Mouse (Mus musculus) right cerebral cortex, postnatal 4 days (tissue): Measurements from ENCODE around the gene Cdc42ep3.

Experiments used
- DNase-seq: peaks from one replicate; pipeline ENCODE4 v3.0.0-alpha.2; 2022

Gene Cdc42ep3

GRCm38 (mm10) chr17:79343334-79343946, 11.5 kb downstream of the Cdc42ep3 start:
- no peak for DNase-seq

- no peak for DNase-seq
Observed at GRCm38 (mm10) chr17:79342639-79343333, 12.1 kb downstream of the Cdc42ep3 start.

DNA sequence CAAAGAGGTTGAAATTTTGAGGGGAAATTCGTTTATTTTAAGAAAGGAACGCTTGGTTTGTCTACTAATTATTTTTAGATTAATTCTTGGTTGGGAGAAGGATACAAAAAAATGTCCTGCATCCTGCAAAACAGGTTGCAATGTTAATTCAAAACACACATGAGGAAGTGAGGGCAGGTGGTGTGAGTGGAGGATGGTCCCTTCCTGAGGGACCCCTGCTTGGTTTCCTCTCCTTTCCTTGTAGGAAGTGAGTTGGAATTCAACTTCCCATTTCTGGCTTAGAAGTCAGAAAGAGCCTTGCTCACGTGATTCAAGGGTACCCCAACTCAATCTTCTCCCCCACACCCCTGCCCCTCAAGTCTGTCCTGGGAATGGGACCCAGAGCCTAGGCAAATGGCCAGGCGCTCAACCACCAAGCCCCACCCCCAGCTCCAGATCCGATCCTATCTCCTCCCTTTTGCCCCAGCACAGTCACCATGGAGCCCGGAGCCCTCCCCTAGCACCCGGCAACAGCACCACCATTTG, 12.9 kb downstream of the Cdc42ep3 start:
- DNase-seq, result no peak

DNA sequence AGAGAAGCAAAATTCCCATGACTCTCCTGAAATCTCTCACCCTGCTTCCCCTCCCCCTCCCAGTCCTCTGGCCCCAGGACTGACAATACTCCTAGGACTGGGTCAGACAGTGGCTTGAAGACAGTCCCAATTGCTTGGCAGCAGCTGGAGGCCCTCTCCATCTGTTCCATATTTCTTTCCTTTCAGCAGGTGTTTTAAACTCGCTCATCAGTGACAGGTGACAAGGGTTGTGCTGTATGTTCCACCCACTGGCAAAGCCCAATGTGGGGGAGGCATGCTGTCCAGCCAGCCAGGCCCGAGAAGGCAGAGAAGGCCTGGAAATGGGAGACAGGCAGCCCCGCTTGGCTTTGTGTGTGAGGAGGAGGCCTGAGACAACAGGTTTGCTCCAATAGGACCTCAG, 17.4 kb downstream of the Cdc42ep3 start:
- no peak for DNase-seq

DNA sequence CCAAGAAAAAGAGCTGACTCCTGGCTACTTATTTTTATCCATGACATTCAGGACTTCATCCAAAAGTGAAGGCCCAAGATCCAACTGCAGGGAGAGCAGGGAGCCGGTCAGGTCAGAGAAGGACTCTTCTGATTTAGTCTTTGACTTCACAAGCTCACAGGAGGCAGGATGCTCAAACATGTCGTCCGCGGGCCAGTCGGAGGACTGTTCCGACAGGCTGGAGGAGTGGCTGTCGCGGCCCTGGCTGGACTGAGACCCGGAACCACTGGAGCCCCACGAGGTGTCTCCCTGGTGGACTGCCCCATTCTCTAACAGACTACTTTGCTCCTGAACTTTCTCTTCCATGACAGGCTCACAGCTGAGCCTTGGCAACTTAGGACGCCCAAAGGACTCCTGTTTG, 20.2 kb downstream of the Cdc42ep3 start:
- DNase-seq, result no peak

DNA sequence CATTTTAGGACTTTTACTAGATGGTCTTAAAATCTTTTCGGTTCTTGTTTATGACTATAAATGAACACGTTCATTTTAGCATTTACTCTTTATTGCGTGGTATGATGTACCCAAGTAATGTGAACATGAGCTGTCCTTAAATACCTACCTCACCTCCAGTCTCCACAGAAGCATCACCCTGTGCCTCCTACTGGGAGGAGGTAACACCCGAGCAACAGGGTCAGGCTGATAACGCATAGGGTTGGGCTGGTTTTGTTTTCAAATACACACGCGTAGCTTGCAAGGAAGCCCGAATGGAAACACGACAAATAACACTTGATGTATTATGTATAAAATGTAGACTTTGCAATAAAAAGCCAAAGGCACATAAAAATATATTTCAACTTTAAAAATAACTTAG, 21.2 kb downstream of the Cdc42ep3 start:
- DNase-seq, result no peak

- no peak for DNase-seq
Observed at GRCm38 (mm10) chr17:79332864-79333263, 22.0 kb downstream of the Cdc42ep3 start.

DNA sequence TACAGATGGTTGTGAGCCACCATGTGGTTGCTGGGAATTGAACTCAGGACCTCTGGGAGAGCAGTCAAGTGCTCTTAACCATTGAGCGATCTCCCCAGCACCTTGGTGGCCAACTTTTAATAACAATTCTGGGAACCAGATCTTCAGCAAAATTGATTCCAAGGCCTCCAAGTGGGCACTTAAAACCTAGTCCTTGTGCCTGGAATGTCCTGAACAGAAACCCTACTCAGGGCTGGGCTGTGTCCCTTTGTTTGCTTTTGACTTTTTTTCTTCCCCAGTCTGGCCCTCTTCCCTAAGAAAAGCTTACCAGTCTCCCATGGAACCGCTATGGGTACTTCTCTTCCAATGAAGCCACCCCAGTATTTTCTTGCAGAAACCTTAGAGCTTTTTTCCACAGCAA, 24.5 kb downstream of the Cdc42ep3 start:
- no peak for DNase-seq

DNA sequence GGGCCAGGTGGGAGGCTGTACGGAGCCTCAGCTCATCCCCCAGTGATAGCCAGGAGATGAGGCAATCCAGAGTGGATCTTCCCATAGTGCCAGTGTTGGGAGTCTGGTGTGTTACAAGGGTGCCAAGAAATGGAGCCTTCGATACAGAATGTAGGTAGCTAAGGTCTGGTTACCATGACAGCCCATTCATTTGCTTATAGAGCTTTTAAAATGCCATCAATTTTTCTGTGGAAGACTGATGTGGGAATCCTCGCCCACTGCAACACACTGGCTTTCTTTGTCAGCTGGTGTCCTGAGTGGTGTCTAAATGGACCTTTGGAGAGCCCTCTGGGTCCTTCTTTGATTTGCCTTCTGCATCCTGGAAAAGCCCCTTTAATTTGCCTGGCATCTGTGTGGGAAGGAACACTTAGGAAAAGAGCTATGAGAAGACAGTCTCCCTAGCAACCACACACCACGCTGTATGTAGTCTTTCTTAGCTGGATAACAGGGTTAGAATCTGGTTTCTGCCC, 28.0 kb downstream of the Cdc42ep3 start:
- DNase-seq, result peak; percentile 14

- DNase-seq, result no peak
Observed at GRCm38 (mm10) chr17:79317085-79317751, 37.7 kb downstream of the Cdc42ep3 start.

- no peak for DNase-seq
Observed at GRCm38 (mm10) chr17:79315415-79316094, 39.3 kb downstream of the Cdc42ep3 start.

- DNase-seq, result no peak
Observed at GRCm38 (mm10) chr17:79310465-79310864, 44.4 kb downstream of the Cdc42ep3 start.

DNA sequence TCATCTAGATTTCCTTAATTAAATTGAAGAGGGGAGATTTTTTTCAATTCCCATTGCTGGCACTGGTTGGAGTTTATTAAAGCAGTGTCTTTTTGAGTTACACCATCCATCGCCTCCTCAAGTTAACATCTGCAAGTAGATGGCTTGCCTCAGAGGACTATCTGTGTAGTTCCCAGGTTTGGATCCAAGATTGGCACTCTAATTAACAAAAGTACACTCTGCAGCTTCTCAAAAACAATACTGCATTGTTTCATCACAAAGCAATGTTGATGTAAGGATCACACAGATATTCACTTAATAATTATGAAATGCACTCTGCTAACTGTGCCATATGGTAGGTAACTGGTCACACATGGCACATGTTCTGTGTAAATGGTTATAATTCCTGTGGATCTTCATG, 45.4 kb downstream of the Cdc42ep3 start:
- no peak for DNase-seq

- no peak for DNase-seq
Observed at GRCm38 (mm10) chr17:79305644-79306043, 49.2 kb downstream of the Cdc42ep3 start.

GRCm38 (mm10) chr17:79303744-79304497, 51.0 kb downstream of the Cdc42ep3 start:
- no peak for DNase-seq

DNA sequence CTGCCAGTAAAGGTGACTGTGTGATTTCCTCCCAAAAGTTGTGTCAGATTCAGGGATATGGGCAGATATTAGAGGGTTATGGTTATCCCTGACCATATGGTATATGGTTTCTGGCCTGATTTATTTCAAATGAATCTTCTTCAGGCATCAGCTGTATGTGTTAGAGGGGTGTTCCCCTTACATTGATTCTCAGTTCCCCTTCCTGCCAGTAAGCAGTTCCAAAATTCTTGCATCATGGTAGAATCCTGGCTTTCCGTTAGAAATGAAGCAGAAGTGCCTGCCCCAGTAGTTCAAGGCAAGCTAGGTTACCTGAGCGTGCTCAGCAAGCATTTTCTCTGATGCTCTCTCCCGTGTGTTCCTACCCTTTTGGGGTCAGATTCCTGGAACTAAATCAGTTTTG, 51.7 kb downstream of the Cdc42ep3 start:
- no peak for DNase-seq

GRCm38 (mm10) chr17:79299925-79300324, 55.0 kb downstream of the Cdc42ep3 start:
- no peak for DNase-seq

- DNase-seq, result no peak
Observed at GRCm38 (mm10) chr17:79298968-79299367, 55.9 kb downstream of the Cdc42ep3 start.

DNA sequence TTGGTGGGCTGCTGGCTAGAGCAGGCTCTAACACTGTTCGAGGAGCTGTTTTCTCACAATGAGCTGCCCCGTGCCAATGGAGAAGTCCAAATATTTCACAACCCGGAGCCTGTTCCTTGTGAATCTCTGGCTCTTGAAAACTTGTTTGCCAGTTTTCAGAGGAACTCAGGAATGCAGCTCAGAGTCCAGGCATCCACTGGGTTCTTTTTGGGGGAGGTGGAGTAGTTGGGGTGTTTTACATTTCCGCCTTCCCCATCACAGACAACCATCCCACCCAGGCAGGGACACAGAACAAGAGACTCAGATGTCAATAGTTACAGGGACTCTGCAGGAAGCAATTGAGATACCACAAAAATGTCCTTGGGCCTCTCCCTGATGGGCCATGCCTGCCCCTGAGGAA, 59.0 kb downstream of the Cdc42ep3 start:
- no peak for DNase-seq

DNA sequence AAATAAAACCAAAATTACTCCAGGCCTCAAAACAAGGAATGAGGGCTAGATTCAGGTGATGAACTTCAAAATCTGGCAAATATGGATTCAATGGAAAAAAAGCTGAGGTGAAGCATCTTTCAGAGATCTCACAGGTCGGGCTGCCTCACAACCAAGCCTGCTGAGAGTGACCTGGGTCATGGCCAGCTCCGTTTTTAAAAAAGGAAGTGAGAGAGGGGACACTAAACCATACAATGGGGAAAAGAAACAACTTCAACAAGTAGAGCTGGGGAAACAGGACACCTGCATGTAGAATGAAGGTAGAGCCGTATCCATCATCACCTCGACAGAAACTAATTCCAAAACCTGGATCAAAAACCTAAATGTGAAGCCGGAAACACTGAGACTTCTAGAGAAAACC, 63.2 kb downstream of the Cdc42ep3 start:
- no peak for DNase-seq

GRCm38 (mm10) chr17:79290697-79291096, 64.2 kb downstream of the Cdc42ep3 start:
- no peak for DNase-seq

DNA sequence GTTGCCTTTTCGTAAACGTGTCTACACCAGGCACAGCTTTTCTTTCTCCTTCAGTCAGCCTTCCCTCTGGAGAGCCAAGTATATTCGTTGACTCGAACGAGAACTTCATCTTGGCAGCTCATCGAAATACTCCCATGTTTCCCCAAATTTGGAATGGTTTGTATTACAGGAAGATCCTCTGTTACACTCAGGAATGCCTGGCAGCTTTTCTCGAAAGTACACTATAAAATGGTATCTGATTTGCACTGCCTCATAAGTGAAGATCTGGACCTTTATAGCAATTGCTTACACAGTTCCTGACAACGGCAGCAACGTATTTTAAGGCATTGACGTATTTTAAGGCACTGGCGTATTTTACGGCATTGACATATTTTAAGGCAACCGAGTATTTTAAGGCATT, 67.6 kb downstream of the Cdc42ep3 start:
- no peak for DNase-seq
